Mouse (Mus musculus) urinary bladder, postnatal 36 days (tissue): ENCODE measurements around the gene Cyb5d2.
"Not testable (repeated sequence)": the region's sequence is repeated elsewhere in the genome, so short reads cannot be mapped to it uniquely, and the experiment has no call there.

ENCODE experiments used
- DNase-seq, 2 experiments: peaks; one replicate each; pipeline ENCODE4 v3.0.0; 2022; ENCODE audit warnings: low spot score in 2 of 2, mixed read lengths in 1 of 2

The Cyb5d2 gene

DNA sequence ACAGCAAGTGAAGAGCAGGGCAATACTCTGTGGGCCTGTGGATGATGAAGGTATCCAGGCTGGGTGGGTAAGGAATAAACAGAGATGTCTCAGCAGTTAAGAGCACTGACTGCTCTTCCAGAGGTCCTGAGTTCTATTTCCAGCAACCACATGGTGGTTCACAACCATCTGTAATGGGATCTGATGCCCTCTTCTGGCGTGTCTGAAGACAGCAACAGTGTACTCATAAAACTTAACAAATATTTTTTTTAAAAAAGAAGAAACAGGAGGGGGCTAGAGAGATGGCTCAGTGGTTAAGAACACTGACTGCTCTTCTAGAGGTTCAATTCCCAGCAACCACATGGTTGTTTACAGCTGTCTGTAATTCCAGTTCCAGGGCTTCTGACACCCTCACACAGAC is 23.3 kb downstream of the Cyb5d2 start:
- DNase-seq, result not testable (repeated sequence)

DNA sequence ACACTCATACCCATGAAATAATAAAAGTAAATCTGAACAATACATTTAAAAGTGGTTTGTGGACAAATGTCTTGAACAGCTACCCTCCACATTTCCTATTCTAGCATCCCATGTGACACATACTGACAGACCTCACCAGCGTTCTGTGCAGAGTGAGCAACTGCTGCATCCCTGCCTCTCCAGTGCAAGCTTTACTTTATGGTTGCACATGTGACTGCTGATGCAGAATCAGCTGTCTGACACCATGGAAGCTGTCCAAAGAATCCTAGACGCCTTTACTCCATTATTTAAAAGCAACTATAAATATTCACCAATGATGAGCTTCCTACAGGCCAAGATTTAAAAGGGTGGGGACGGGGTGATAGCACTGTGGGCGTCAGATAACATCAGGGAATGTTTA is 24.5 kb downstream of the Cyb5d2 start:
- no peak for DNase-seq

DNA sequence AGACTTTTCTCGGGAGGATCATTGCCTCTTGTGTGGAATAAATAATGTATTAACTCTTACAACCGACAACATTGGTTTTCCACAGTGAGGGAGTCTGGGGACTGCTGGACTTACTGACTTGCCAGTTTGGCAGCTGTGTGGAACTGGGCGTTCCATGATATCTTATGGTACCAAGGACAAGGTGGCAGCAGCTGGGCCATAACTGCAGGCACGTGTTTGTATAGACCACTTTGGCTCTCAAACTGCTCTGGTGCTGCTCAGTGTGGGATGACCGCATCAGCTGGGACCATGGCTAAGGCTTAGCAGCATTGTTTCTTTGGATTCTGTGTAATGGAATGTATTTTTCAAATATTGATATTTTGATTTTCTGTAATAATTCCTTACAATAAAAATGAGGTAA is 25.1 kb downstream of the Cyb5d2 start:
- DNase-seq, result no peak

DNA sequence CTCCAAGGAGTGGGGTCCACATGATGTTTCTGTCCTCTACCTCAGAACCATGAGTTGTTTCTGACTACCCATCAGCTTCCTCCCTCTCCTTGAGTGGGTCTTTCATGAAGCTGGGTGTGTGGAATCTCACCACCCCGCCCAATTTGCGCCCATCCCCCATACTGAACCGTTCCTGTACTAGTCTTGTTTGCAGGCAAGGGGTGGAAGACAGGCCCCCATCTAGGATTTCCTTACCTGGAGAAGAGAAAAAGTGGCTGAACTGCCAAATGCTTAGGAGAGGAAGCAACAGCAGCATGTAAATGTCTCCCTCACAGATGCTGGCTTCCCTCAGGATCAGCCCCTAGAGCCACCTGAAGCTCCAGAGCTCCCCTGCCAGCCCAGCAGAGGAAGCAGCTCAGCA is 25.6 kb downstream of the Cyb5d2 start:
- DNase-seq, result no peak

DNA sequence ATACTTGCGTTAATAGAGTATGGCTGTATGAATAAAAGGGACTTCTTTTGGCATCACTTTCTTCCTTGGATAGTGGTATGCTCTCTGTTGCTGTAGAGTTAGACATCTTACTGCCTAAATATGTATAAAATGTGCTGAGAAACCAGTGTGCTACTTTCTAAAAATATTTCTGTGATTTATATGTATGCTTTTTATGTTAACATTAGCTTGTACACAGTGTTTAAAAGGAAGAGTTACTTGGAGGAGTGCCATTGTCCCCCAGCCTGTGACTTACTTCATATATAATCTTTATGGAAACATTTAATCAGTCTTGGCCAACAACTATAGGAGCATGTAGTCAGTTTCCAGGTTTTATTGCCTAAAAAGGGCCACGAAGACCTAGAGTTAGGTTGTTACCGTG is 26.9 kb downstream of the Cyb5d2 start:
- DNase-seq, result no peak

DNA sequence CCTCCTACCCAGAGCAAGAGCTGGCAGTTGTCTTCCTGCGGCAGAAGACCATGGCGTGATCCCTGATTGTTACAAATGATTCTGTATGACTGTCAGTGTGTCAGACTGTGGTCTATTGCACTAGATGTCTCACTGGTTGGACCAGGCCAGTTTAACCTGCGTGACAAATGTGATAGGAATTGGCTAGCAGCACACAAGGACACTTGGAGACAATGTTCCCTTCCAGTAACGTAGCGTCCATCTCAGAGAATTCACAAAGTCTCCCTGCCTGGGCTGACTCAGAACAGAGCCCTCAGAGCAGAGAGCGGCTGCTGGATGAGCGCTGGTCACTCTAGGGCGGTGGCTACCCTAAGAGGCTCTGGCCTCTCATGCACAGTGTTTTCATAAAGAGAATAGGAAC is 28.2 kb downstream of the Cyb5d2 start:
- DNase-seq, result no peak

DNA sequence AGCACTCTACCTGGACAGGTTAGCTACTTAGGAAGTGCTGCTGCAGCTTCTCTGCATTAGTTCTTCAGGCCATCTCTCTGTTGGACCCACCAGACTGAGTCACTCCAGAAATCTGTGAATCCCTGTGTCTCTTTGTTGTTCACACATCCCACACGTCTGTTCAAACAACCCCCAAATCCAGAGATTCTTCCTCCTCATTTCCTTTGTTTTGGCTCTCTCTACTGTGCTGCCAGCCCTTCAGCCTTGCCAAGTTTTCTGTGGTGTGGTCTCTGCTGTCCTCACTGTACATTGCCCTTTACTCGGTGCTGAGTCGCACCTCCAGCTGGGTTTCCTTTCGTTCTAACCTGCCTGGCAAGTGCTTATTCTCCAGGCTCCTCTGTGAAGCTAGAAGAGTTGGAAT is 31.7 kb downstream of the Cyb5d2 start:
- DNase-seq, result no peak

DNA sequence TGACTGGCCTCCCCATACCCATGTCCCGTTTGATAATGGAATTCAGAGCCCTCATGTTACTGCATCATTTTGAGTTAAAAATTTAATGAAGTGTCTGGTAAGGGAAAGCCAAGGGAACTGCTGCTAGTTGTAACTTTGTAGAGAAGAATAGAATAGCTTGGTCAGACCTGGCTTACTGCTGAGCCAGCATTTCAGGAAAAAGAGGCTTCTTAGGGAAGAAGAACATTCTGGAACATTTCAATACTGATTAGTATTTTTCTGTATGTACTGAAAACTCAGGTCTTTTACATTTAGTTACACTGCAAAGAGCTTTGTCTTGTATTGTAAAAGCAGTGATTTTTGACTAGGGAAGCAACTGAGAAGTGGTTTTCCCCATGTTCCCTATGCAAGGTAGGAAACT is 35.2 kb downstream of the Cyb5d2 start:
- DNase-seq, result no peak

DNA sequence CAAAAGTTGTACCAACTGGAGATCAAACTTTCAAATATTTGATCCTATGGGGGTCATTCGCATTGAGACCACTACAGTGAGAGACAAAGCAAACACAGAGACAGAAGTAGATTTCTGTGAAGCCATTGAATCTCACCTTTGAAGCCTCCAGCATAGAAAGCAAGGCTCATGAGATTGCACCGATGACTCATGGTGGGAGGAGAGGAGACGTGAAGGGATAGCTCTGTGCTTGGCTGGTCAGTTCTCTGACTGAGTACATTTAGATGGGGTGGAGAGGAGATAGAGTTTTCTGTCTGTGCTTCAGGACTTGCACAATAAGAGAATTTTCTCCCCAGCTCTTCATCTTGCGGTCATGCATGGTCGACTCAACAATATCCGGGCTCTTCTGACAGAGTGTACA is 36.4 kb downstream of the Cyb5d2 start:
- no peak for DNase-seq

DNA sequence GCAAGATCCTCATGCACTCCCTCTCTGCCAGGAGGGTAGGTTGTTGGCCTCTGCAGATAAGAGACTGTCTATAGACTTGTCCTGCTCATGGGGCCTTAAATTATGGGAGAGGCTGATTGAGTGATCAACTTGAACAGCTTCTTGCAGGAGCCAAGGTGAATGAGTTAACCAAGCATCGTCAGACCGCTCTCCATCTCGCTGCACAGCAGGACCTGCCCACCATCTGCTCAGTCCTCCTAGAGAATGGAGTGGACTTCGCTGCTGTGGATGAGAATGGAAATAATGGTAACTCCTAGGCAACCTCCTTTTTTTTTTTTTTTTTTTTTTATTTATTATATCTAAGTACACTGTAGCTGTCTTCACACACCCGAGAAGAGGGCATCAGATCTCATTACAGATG is 37.6 kb downstream of the Cyb5d2 start:
- DNase-seq, result no peak

DNA sequence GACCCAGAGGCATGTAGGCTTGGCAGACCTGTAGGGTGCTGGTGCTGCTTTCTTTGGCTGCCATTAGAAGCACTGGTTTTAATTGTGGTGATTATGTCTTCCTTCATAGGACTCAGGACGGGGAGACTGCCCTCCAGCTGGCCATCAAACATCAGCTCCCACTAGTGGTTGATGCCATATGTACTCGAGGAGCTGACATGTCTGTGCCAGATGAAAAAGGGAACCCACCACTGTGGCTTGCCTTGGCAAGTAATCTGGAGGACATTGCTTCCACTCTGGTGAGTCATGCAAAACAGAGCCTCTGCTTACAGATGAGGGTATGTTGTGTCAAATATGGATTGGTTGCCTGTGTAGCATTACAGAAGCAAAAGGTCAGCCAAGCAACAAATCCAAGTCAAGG is 44.0 kb downstream of the Cyb5d2 start:
- DNase-seq, result no peak

DNA sequence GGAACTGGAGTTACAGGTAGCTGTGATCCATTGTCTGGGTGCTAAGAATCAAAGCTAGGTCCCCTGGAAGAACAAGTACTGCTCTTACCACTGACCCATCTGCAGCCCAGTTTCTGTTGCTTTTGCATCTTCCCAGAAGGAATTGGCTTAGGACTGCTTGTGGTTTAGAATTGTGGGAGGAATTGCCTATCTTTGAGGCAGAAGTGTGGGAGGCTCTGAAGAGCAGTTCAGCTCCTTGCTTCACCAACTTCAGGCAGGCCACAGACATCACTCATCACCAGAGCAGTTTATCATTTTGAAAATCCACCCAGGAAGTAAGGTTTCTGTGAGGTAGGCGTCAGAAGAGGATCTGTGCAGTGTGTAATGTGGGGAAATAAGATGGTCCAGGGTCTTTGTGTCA is 56.9 kb downstream of the Cyb5d2 start:
- no peak for DNase-seq

DNA sequence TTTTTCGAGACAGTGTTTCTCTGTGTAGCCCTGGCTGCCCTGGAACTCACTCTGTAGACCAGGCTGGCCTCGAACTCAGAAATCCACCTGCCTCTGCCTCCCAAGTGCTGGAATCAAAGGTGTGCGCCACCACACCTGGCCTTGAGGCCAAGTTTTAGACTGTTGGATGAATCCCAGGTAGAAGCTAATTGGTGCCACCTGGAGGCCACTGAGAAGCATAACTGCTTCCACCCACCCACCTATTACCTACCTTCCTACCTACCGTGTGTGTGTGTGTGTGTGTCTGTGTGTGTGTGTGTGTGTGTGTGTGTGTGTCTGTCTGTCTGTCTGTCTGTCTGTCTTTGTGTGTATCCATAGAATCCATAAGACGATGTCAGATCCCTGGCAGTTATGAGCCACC is 58.4 kb downstream of the Cyb5d2 start:
- DNase-seq, result not testable (repeated sequence)

DNA sequence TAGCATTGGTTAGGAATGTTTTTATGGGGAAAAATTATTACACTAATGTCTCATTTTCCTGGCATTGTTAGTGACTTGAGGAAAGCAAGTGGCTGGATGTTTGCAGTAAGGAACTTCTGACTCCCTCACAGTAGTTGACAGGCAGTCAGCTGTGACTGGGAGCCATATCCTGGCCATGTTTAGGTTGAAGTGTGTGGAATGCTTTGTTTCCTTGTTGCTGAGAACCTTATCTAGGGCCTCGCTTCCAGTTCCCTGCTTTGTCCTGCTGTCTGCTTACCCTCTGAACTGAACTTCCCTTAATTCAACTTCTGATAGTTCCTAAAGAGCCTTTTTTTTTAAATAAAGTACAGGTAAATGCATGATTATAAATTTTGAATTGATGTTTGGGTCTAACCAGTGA is 59.6 kb downstream of the Cyb5d2 start:
- no peak for DNase-seq

DNA sequence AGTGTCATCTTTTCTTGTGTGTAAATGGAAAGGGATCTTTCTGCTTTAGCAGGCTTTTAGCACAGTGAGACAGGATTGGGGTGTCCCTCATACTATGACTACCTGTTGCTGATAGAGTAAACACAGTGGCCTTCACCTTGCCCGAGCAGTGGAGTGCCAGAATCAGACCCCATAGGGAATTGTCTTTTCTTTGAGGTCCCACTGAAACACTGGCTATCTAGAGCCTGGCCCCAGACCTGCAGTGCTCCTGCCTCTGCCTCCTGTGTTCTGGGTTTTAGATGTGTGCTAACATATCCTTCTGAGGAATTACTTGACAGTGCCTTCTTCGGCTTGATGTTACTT is 60.5 kb downstream of the Cyb5d2 start:
- no peak for DNase-seq

DNA sequence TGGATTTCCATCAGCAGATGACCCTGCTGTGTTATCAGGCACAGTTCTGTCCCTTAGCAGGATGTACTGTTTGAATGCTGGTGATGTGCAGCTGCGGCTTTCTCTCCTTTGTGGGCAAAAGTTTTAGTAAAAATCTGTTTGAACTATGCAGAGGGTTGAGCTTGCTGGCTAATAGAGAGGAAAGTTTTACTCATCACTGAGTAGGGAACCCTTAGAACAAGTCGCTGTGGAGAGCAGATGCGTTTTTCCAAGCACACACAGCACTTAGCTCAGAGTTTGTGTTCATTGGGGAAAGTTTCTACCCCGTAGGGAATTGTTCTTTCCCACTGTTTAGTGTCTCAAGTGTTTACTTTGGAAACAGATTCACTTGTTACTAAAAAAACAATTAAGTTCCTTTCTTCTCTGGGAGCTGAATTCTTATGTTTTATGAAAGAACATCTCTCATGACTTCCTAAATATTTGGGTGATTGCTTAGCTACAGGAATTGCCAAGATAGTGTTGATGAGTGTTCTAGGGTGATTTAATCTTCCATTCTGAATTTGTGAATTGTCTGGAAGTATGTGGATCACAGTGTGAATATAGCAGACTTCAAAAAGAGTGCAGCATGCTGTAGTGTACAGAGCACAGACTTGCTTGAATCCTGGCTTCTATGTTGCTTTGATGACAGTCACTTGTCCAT is 61.0 kb downstream of the Cyb5d2 start:
- no peak for DNase-seq

DNA sequence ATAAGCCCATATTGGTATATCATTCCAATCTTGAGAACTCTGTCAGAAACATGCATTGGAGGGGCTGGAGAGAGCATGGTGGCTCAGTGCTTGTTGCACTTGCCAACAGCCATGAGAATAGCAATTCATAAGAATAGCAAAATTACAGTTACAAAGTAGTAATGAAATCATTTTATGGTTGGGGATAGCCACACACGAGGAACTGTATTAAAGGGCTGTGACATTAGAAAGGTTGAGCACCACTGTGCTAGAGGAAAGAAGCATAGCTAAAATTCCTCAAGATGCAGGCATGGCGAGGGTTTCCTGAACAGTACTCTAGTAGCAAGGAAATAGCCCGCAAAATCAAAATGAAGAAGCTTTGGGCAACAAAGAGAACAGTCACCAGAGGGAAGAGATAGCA is 62.2 kb downstream of the Cyb5d2 start:
- DNase-seq, result no peak
